Mouse (Mus musculus) E14TG2a.4 (cell line): Measurements from ENCODE around the gene Dnaaf2.

Source experiments
- H3K27me3 ChIP-seq: 2 replicates; pipeline ENCODE4 v1.6.1; 2014; ENCODE audit warnings: low read length, control low read depth; ENCODE audit not compliant: insufficient read depth
- H3K36me3 ChIP-seq: 2 replicates; pipeline ENCODE4 v1.6.1; 2014; ENCODE audit warnings: low read length, control low read depth; ENCODE audit not compliant: insufficient read depth
- H3K4me1 ChIP-seq: replicated peaks from 2 replicates; pipeline ENCODE4 v1.6.1; 2014; ENCODE audit warnings: low read depth, low read length, control low read depth
- H3K4me3 ChIP-seq: replicated peaks from 2 replicates; pipeline ENCODE4 v1.5.1; 2014; ENCODE audit warnings: mild to moderate bottlenecking, low read length
- H3K9me3 ChIP-seq: 2 replicates; pipeline ENCODE4 v1.6.1; 2014; ENCODE audit warnings: low read length, control low read depth
- CTCF ChIP-seq: conservative IDR thresholded peaks from 2 replicates; pipeline ENCODE4 v1.5.1; 2014; ENCODE audit warnings: low read length
- NANOG ChIP-seq: IDR thresholded peaks from 2 replicates; pipeline ENCODE4 v1.6.1; 2014; ENCODE audit warnings: borderline replicate concordance, low read length, mixed read lengths
- POU5F1 ChIP-seq: IDR thresholded peaks from 2 replicates; pipeline ENCODE4 v1.6.1; 2014; ENCODE audit warnings: low read length, borderline replicate concordance

The Dnaaf2 gene

DNA sequence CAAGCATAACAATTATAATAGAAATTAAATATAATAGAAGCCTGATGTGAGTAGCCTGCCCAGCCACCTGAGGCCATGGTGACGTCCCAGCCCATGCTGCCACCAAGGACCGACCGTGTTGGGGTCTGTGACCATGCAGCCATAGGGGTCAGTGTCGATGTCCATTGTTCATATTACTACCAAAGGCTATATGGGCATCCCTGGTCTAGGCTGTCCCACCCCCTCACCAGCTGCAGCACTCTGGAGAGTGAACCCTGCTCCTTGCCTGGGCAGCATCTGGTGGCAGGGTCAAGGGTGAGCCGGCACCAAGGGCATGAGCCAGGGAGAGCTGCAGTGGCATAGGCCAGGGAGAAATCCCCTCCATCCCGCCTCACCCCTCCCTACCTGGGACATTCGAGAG, 58.4 kb downstream of the Dnaaf2 start:
- no peaks in the 10 kb centered on the region for H3K36me3 ChIP-seq
- TF ChIP-seq POU5F1 (no peak), NANOG (no peak), CTCF (no peak)

DNA sequence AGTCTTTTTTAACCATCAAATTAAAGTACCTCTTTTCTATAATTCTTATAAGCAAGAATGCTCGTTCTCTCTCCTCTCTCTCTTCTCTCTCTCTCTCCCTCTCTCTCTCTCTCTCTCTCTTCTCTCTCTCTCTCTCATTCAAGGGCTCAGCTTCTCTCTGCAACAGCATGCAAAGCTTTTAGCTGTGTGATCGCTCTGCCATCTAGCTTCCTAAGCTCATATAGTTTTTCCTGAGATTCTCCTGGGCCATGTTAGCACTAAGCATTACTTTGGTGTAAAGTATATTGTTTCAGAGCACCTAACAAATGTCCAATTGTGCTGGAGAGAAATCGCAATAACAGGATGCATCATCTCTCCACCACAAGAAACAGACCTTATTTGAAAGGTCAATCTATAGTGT, 59.0 kb downstream of the Dnaaf2 start:
- Histone ChIP-seq H3K4me3 (no peak overlapping the region), H3K9me3 (no peaks in the 10 kb centered on the region), H3K4me1 (peaks cover 11% of the 10 kb centered on the region), H3K27me3 (no peaks in the 10 kb centered on the region), H3K36me3 (no peaks in the 10 kb centered on the region)
- TF ChIP-seq CTCF = no peak
- no peak for TF ChIP-seq POU5F1
- no peak for TF ChIP-seq NANOG

More for the DNA sequence above, 58.4 kb downstream of the Dnaaf2 start:
- no peak overlapping the region for H3K4me3 ChIP-seq
- no peaks in the 10 kb centered on the region for H3K9me3 ChIP-seq
- no peaks in the 10 kb centered on the region for H3K27me3 ChIP-seq
- peaks cover 11% of the 10 kb centered on the region for H3K4me1 ChIP-seq
